Mouse (Mus musculus) left cerebral cortex, postnatal 25 days (tissue): Measurements from ENCODE around the gene Rassf3. TPM values are rescaled to one million over a fixed set of nuclear protein-coding genes. Genes with fewer than 3 reads are reported as not detected.

ENCODE experiments used
- DNase-seq, 2 experiments: peaks; one replicate each; pipeline ENCODE4 v3.0.0; 2022; ENCODE audit warnings: low spot score in 2 of 2, mixed read lengths in 1 of 2
- intact Hi-C: fragments of 180-260 bp; cut with DNase I; formaldehyde crosslinking; loops from one replicate; pipeline ENCODE4 v1.15.1; 2025
- total RNA-seq, 2 experiments: library from RNA; stranded (reverse); gene quantifications; 2 replicates each; pipeline ENCODE4 v1.2.3; 2021

Rassf3 gene
- total RNA-seq: 10 to 100 TPM; 30.4 to 37.3 TPM

DNA sequence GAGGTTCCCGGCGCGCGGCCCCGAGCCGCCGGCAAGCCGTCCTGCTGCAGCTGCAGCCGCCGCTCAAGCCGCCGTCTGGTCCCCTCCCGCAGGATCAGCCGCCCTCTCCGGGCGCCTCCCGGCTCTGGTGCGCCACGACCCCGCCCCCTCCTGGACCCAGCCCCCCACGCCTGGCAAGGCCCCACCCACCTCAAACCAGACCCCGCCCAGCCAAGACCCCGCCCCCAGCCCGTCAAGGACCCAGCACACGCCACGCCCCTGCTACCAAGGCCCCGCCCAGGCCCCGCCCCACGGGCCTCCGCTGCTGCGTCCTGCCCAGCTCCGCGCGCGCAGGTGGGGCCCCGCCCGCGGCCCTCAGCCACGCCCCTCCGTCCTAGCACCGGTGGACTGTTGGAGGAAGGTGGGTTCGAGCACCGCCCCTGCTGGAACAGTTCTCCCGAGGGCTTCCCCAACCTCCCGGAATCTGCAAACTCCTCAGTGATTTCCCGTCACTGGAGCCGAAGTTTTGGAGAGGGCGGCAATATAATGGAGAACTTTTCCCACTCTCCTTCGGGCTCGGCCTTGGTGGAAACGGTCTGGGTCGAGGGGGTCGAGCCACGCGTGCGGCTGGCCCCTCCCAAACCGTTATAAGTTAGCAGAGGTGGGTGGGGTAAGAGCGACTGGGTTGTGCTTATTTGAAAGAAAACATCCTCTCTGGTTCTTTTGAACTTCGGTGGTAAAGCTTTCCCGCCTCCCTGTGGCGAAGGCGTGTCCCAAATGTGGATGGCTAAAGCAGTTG lies at the start of gene Rassf3:
TSS of gene Rassf3 (minus strand) at position 158 of the 778 bp plus-strand sequence.
- peak; percentile 74 to 90 for DNase-seq
- intact Hi-C loops: loop anchor here (1.0 kb wide), 1 partner anchor 12 kb away; no protein-coding TSS in a partner anchor

GRCm38 (mm10) chr10:121520923-121521585 lies 44.9 kb upstream of the Rassf3 start:
- intact Hi-C loops: no loop called here
- DNase-seq: no peak

DNA sequence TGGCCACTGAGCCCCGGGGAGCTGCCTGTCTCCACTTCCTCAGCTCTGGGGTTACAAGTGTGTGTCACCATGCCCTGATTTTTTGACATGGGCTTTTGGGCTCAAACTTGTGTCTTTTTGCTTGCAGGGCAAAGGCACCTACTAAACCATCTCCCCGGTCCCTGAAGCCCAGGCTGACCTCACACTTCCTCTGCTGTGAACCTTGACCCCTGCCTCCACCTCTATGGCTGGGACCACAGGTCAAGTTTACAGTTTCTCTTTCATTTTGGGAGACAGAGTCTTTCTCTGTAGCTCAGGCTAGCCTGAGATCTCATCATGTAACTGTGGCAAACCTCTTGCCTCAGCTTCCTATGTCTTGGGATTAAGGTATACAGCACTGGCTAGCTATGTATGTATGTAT lies 43.6 kb upstream of the Rassf3 start:
- no peak for DNase-seq
- intact Hi-C loops: no loop called here

DNA sequence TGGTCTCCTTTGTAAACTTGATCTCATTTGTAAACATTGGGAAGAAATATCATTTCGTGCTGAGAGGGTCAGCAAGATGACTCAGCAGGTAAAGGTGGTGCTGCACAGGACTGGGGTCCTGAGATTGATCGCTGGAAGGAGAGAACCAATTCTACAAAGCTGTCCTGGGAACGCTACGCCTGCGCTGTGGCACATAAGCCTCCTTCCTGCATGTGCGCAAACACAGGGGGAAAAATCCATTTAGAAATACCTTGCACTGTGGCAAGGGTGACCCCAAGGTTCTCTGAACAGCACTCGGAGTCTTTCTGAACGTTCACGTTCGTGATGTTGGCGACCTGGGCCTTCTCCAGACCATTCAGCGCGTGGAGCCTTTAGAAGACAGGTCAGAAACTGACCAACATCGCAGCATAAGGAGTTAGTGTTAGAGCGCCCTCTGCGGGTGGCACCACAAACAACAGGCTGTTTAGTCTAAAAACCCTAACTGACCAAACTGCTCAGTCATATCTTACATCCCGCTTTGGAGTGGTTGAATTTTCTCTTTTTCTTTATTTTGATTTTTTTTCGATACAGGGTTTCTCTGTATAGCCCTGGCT lies 40.0 kb upstream of the Rassf3 start:
- intact Hi-C loops: loop anchor here (1.0 kb wide), 2 partner anchors 39 to 107 kb away; no protein-coding TSS in a partner anchor
- DNase-seq: peak; percentile 81 to 86

GRCm38 (mm10) chr10:121509751-121510643 lies 33.9 kb upstream of the Rassf3 start:
- no peak for DNase-seq
- intact Hi-C loops: loop anchor here (2.0 to 5.0 kb wide), 3 partner anchors 38 to 99 kb away; no protein-coding TSS in a partner anchor

DNA sequence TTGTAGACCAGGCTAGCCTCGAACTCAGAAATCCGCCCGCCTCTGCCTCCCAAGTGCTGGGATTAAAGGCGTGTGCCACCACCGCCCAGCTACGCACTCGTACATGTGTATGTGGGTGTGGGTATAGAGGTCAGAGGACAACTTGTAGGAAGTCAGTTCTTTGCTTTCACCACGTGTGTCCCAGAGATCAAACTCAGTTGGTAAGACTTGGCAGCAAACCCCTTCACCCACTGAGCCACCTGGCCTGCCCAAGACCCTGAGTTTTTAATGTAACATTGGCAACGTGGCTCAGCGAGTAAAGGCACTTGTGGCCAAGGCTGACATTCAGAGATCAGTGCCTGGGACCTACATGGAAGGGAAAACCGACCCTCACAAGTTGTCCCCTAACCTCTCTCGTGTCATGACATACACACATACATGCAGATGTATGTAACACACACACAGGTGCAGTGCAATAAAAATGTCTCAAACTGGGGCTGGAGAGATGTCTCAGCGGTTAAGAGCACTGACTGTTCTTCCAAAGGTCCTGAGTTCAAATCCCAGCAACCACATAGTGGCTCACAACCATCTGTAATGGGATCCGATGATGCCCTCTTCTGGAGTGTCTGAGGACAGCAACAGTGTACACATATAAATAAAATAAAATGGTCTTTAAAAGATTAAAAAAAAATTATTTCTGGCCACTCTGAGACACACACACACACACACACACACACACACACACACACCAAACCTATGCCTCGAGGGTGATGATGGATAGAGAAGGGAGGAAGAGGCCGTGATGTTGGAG lies 31.8 kb upstream of the Rassf3 start:
- intact Hi-C loops: loop anchor here (5.0 kb wide), 2 partner anchors 36 to 81 kb away; no protein-coding TSS in a partner anchor
- no peak for DNase-seq

DNA sequence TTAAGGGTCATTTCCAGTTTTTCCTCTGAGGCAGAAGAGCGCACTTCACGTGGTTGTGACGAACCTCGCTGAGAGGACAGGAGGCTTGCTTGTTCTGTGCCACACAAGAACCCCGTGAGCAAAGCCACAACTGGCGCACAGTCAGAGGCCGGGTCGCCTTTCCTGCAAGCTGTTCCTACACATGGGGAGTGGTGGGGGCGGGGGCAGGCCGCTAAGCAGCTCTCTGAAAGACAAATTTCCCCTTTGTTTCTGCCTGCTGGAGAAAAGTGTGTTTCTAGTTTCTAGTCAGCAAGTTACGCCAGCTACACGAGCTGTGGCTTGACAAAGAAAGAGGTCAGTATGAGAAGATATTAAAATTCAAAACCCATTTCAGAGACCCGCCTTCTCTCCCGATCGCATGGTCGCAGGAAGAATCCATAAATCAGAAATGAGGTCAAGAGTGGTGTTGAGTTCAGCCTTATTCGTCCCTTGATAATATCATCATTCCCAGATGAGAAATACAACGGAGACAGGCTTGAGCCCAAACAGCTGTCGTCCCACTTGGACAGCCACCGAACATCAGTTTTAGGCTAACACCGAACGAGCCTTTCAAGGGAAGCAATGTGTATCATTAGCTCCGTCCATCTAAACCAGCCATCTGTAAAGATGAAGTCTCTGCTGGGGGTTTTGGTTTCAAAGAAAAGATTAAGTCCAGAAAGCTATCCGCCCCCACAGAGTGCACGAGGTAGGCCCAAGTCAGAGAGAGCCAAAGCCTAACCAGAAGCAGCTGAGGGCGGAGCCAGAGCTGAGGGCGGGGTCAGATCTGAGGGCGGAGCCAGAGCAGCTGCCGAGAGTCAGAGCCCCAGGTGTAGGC lies 30.8 kb upstream of the Rassf3 start:
- intact Hi-C loops: loop anchor here (5.0 kb wide), 2 partner anchors 35 to 80 kb away; no protein-coding TSS in a partner anchor
- DNase-seq: peak in 1 of 2 experiments; percentile 43

DNA sequence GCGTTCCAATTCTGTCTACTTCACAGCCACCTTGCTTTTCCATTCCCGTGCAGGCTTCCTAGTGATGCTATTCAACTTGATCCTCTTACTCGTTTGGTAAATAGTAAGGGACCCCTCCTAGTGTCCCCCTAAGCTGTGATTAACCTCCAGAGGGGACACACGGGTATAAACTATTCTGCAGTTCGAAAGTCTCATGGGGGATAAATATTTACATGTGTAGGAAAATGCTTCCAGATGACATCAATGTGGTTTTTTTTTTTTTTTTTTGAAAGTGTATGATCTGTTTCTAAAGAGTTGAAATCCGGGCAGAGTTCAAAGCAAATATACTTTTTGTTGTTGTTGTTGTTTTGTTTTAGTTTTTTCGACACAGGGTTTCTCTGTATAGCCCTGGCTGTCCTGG lies 29.8 kb upstream of the Rassf3 start:
- no peak for DNase-seq
- intact Hi-C loops: loop anchor here (5.0 kb wide), 2 partner anchors 34 to 79 kb away; no protein-coding TSS in a partner anchor

GRCm38 (mm10) chr10:121504973-121505911 lies 29.1 kb upstream of the Rassf3 start:
- peak; percentile 75 to 82 for DNase-seq
- intact Hi-C loops: loop anchor here (5.0 kb wide), 2 partner anchors 33 to 78 kb away; no protein-coding TSS in a partner anchor

- intact Hi-C loops: no loop called here
- DNase-seq: no peak
These were observed 25.0 kb upstream of the Rassf3 start for GRCm38 (mm10) chr10:121501160-121501559.

DNA sequence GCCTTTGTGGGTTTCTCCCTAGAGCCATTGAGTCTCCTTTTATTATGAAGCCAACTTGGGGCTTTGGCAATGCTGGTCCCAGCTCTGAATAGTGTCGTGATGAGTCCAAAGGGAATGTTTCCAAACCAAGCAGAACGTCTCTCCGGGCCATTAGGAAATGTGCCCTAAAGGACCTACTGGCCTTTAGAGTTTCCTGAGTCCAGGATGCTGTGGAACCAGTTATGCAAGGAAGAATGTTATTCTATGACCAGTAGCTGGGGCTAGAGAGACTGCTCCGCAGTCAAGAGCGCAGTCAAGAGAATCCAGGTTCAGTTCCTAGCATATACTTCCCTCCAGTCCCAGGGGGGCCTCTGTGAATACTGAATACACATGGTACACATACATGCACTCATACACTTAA lies 23.9 kb upstream of the Rassf3 start:
- DNase-seq: no peak
- intact Hi-C loops: no loop called here

DNA sequence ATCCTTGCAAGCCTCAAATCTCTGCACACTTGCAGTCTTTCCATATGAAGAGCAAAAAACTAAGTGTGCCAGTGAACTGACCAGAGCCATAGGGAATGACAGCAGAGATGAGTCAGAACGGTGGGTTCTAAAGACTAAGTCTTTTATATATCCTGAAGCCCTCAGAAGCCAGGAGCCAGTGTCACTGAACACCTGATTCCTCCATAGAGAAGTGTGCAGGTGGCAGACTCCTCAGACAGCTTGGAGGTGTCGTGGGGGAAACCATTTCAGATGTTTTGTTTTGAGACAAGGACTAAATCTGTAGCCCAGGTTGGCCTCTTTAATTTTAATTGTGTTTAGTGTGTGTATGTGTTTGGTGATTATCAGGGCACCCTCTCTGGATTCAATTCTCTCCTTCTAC lies 22.9 kb upstream of the Rassf3 start:
- intact Hi-C loops: no loop called here
- DNase-seq: no peak

DNA sequence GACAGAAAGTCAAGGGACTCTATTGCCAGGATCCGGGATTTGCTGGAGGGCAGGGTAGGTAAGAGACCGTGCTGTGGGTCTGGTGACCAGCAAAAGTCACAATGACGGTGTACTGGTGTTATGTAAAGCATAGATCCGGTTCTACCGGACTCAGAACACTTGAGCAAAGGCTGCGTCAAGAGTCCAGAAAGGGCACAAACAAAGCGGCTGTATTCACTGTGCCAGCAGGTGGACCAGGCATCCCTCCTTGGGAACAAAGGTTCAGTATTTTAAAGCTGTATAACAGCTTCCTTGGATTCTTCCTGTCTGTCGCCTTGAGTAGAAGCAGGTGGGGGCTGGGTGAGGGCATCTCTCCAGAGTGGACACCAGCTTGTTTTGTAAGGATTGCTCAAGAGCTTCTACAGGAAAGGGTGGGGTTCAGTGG lies 22.3 kb upstream of the Rassf3 start:
- intact Hi-C loops: no loop called here
- DNase-seq: no peak

GRCm38 (mm10) chr10:121497968-121498367 lies 21.8 kb upstream of the Rassf3 start:
- DNase-seq: no peak
- intact Hi-C loops: no loop called here

GRCm38 (mm10) chr10:121496616-121497015 lies 20.5 kb upstream of the Rassf3 start:
- intact Hi-C loops: no loop called here
- DNase-seq: no peak

GRCm38 (mm10) chr10:121494163-121494425 lies 17.9 kb upstream of the Rassf3 start:
- intact Hi-C loops: no loop called here
- DNase-seq: no peak
